Mouse (Mus musculus): ENCODE results near the gene Gsn.

DNA sequence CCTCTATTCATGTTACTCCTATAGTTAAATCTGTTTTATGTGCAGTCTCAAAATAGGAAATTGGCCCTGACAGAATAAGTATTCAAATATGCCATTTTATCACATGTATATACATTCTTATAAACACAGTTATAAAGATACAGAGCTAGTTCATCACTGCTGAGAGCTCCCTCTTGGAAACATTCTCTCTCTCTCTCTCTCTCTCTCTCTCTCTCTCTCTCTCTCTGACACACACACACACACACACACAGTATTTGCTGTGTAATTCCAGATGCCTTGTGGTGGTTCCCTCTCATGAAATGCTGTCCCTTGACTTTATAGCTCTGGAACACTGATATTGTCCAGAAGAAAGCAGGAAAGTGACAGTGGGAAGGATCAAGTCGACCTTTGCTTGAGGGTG lies 81.9 kb downstream of the Gsn start:
- no peak for TF ChIP-seq CTCF (IDR thresholded peaks at IDR 0.05; ENCODE audit: extremely low read depth, insufficient read depth, insufficient read length, insufficient replicate concordance)
- no peak for TF ChIP-seq POLR2A (IDR thresholded peaks at IDR 0.05; ENCODE audit: low read depth, low read length)
